Mouse (Mus musculus) hematopoietic multipotent progenitor cell, adult 10-12 weeks (in vitro differentiated cells): ENCODE data around the gene Adgrf4. TPM values are rescaled to one million over a fixed set of nuclear protein-coding genes. Genes with fewer than 3 reads are reported as not detected.

Source experiments
- polyA plus RNA-seq: library from polyadenylated mRNA; stranded (reverse); fragments of >175 nt; gene quantifications from 2 replicates; pipeline ENCODE4 v1.2.3, GENCODE M21; 2012; ENCODE audit warnings: low replicate concordance

The Adgrf4 gene
- polyA plus RNA-seq, result not detected in 2 replicates

GRCm38 (mm10) chr17:42692136-42692535 lies at the start of gene Adgrf4:
Gene Adgrf4, minus strand, starts transcription at chr17:42692284.

GRCm38 (mm10) chr17:42741801-42742217 lies 49.7 kb upstream of the Adgrf4 start, which contains the start of gene Adgrf2:
Gene Adgrf2, minus strand, starts transcription at chr17:42742179.

DNA sequence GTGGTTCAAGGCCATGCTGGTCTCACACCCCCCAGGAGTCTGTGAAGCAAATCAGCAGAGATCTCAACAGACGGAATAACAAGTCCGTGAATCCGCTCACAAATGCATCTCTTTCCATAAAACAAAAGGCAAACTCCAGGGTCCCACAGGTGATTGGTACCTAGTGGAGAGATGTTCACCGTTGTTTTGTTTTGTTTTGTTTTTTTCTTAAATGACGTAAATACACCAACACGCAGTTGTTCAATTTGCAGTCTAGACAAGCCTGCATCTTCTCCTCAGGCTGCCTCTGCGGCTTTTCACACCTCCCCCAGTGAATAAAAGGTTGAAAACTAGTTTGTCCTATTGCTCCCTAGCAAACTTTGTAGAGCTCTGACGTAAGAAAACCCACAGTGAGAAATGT lies 80.8 kb downstream of the Adgrf4 start, which contains the start of gene Opn5:
Gene Opn5, minus strand, starts transcription at position 101 of the 400 bp plus-strand sequence.

Other genes starting within 250 kb of the Adgrf4 start
- gene Opn5, start 80.9 kb downstream of the Adgrf4 start, polyA plus RNA-seq, result not detected in 2 replicates
- not detected in 2 replicates for gene Adgrf2, start 49.9 kb upstream of the Adgrf4 start, polyA plus RNA-seq
- gene Cd2ap, start 184.4 kb upstream of the Adgrf4 start, polyA plus RNA-seq, result 21.6 and 34.8 TPM in 2 replicates